Mouse (Mus musculus) testis, adult 10 weeks (tissue): ENCODE data around the gene Ifna11. TPM values are rescaled to one million over a fixed set of nuclear protein-coding genes. Genes with fewer than 3 reads are reported as not detected.

Source experiments
- polyA plus RNA-seq: library from polyadenylated mRNA; stranded (reverse); fragments of 350-450 nt; fragmentation: Illumina TruSeq; extraction: RNeasy Lipid Tissue Mini Kit (QIAGEN cat#74804); gene quantifications from one replicate; pipeline ENCODE4 v1.2.3, GENCODE M21; 2014; ENCODE audit warnings: low read depth, low replicate concordance

Ifna11 gene
- polyA plus RNA-seq, 1 experiment from 2014 or later, result not detected

Other genes with a start within 250 kb of the Ifna11 start
- gene Ifna14, start 248.2 kb upstream of the Ifna11 start, polyA plus RNA-seq, result not detected
- gene Ifna9, start 227.6 kb upstream of the Ifna11 start, polyA plus RNA-seq, result not detected
- gene Ifna12, start 216.6 kb upstream of the Ifna11 start, polyA plus RNA-seq, result not detected
- gene C87499, start 185.5 kb upstream of the Ifna11 start, polyA plus RNA-seq, result not detected
- gene Ifna13, start 175.5 kb upstream of the Ifna11 start, polyA plus RNA-seq, result not detected
- not detected for gene Ifna16, start 143.0 kb upstream of the Ifna11 start, polyA plus RNA-seq
- not detected for gene Ifna2, start 136.0 kb upstream of the Ifna11 start, polyA plus RNA-seq
- gene Ifnab, start 128.6 kb upstream of the Ifna11 start, polyA plus RNA-seq, result not detected
- not detected for gene Gm26566, start 98.2 kb upstream of the Ifna11 start, polyA plus RNA-seq
- 41.4 TPM for gene Klhl9, start 97.5 kb upstream of the Ifna11 start, polyA plus RNA-seq
- not detected for gene Gm13271, start 65.1 kb upstream of the Ifna11 start, polyA plus RNA-seq
- gene Gm13283, start 59.8 kb upstream of the Ifna11 start, polyA plus RNA-seq, result not detected
- gene Gm13290, start 46.1 kb upstream of the Ifna11 start, polyA plus RNA-seq, result not detected
- not detected for gene Gm13289, start 43.0 kb upstream of the Ifna11 start, polyA plus RNA-seq
- not detected for gene Gm13272, start 40.1 kb upstream of the Ifna11 start, polyA plus RNA-seq
- not detected for gene Ifnz, start 37.8 kb upstream of the Ifna11 start, polyA plus RNA-seq
- gene Gm13276, start 34.2 kb upstream of the Ifna11 start, polyA plus RNA-seq, result not detected
- gene Gm13277, start 31.3 kb upstream of the Ifna11 start, polyA plus RNA-seq, result not detected
- gene Gm13278, start 28.4 kb upstream of the Ifna11 start, polyA plus RNA-seq, result not detected
- gene Gm13275, start 25.5 kb upstream of the Ifna11 start, polyA plus RNA-seq, result not detected
- not detected for gene Gm13279, start 22.6 kb upstream of the Ifna11 start, polyA plus RNA-seq
- not detected for gene Gm13285, start 20.3 kb upstream of the Ifna11 start, polyA plus RNA-seq
- not detected for gene Gm13287, start 16.7 kb upstream of the Ifna11 start, polyA plus RNA-seq
- gene Gm13288, start 14.4 kb upstream of the Ifna11 start, polyA plus RNA-seq, result not detected
- not detected for gene Ifna7, start 3.7 kb upstream of the Ifna11 start, polyA plus RNA-seq
- gene Ifna6, start 7.5 kb downstream of the Ifna11 start, polyA plus RNA-seq, result not detected
- not detected for gene Ifna5, start 15.6 kb downstream of the Ifna11 start, polyA plus RNA-seq
- gene Ifna4, start 21.9 kb downstream of the Ifna11 start, polyA plus RNA-seq, result not detected
- gene Ifna1, start 30.1 kb downstream of the Ifna11 start, polyA plus RNA-seq, result not detected
- gene Ifne, start 60.2 kb downstream of the Ifna11 start, polyA plus RNA-seq, result not detected